Mouse (Mus musculus) C2C12 (cell line): ENCODE measurements at regions not wholly inside any gene's neighbourhood (a gene's known extent, or its start where the extent isn't known, plus 50 kb on each side); places are given as distances from the start of the nearest gene placed in this dataset.

Experiments
- H3K27me3 ChIP-seq: one replicate; pipeline ENCODE4 v1.6.1; 2011; ENCODE audit not compliant: control insufficient read depth, insufficient read depth, insufficient read length
- H3K36me3 ChIP-seq: one replicate; pipeline ENCODE4 v1.6.1; 2011; ENCODE audit not compliant: control insufficient read depth, insufficient read depth
- H3K4me3 ChIP-seq: one replicate; pipeline ENCODE4 v1.5.1; 2011; ENCODE audit warnings: mild to moderate bottlenecking, control low read depth; ENCODE audit not compliant: poor library complexity, insufficient read depth, severe bottlenecking
- H3K79me2 ChIP-seq: one replicate; pipeline ENCODE4 v1.6.1; 2011; ENCODE audit not compliant: control insufficient read depth, insufficient read depth
- H3K79me3 ChIP-seq: one replicate; pipeline ENCODE4 v1.6.1; 2011; ENCODE audit warnings: low read depth, control low read depth
- H3ac ChIP-seq: one replicate; pipeline ENCODE3; 2011; ENCODE audit warnings: low read depth; ENCODE audit not compliant: control insufficient read depth, insufficient read length
- CEBPB ChIP-seq: IDR thresholded peaks from one replicate; pipeline ENCODE4 v1.6.1; 2011; ENCODE audit warnings: low read depth, mild to moderate bottlenecking, control low read depth, moderate library complexity
- CTCF ChIP-seq: IDR thresholded peaks from one replicate; pipeline ENCODE4 v1.5.1; 2011; ENCODE audit not compliant: control insufficient read depth, insufficient read depth, insufficient read length
- FOSL1 ChIP-seq: IDR thresholded peaks from one replicate; pipeline ENCODE4 v1.8.0; 2011; ENCODE audit warnings: mild to moderate bottlenecking, low read length; ENCODE audit not compliant: poor library complexity, insufficient read depth, severe bottlenecking
- MAX ChIP-seq: IDR thresholded peaks from one replicate; pipeline ENCODE4 v1.6.1; 2011; ENCODE audit warnings: mild to moderate bottlenecking, control low read depth
- MYOD1 ChIP-seq: IDR thresholded peaks from one replicate; pipeline ENCODE4 v1.6.1; 2011; ENCODE audit warnings: low read depth; ENCODE audit not compliant: control insufficient read depth, insufficient read length
- MYOG ChIP-seq: IDR thresholded peaks from one replicate; pipeline ENCODE4 v1.6.1; 2011; ENCODE audit not compliant: control insufficient read depth, insufficient read length; ENCODE audit errors: extremely low read depth
- USF1 ChIP-seq: IDR thresholded peaks from one replicate; pipeline ENCODE4 v1.6.1; 2011; ENCODE audit warnings: low read depth, mild to moderate bottlenecking, control low read depth, moderate library complexity

DNA sequence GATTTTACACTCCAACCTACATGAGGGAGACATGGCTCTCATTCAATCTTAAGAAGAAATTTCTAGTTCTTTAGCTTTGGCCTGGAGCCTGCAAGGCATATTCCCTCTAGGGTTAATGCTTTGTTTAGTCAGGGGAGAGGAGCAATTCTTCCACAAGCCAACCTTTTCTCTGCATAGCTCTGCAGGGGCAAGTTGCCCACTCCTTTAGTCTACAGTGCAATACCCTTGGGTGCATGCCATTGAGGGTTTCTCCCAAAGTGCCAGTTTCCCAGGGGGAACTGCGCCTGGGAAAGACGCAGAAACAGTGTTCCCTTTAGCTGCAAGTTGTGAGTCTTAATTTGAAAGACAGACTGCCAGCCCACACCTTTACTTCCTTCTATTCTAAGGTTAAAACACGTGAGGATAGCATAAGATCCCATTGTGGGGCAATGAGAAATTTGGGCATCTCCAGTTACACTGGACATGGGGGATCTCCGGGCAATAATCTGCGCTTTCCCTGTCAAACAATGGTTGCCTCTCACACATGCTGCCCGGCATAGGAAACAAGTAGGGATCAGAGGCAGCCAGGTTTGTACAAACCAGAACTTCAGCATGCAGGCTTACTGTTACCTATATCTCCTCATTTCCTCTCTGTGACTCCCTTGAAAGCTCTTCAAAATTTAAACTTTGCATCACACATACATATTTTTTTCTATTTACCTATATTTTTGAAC lies 620.1 kb upstream of the Alcam start:
- Histone ChIP-seq H3ac (no peak overlapping the region), H3K79me3 (no peaks in the 10 kb centered on the region), H3K27me3 (no peaks in the 10 kb centered on the region), H3K4me3 (no peak overlapping the region), H3K36me3 (no peaks in the 10 kb centered on the region), H3K79me2 (no peaks in the 10 kb centered on the region)
- TF ChIP-seq CTCF, result no peak
- no peak for TF ChIP-seq MYOG
- no peak for TF ChIP-seq USF1
- no peak for TF ChIP-seq MAX
- TF ChIP-seq FOSL1, result no peak
- no peak for TF ChIP-seq CEBPB
- no peak for TF ChIP-seq MYOD1

DNA sequence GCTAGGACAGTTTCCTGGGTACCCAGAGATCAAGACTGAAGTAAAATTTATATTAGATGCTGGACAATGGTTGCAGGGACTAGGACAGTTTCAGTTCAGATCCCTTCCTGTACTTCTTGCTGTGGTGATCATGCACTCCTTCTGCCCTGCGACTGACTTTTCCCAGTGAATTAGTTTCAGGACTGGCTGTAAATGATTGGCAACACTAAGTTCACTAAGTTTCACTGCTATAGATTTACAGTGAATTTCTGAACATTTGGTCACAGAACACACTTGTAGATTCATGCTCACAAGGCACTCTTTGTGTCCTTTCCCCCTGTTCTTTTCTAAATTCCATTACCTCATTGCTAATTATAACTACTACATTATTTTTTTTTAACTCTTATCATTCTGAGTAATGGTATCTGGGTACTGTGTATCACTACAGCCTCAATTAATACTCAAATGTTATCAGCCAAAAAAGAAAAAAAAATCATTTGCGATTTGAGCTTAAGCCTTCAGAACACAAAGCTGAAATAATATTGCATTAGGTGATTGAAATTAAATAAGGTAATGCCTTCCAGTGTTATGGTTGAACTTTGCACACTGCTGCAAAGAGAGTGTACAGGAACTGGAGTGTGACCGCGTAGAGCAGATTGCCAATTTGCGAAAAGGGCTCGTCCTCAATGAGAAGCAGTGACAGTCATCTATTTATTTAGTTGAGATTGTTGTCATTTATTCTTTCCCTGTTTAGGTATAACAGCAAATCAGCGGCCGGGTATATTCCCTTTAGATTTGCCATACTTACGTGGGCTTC lies 618.2 kb upstream of the Alcam start:
- Histone ChIP-seq H3K27me3 (no peaks in the 10 kb centered on the region), H3K36me3 (no peaks in the 10 kb centered on the region), H3K4me3 (no peak overlapping the region), H3K79me2 (no peaks in the 10 kb centered on the region), H3ac (no peak overlapping the region), H3K79me3 (no peaks in the 10 kb centered on the region)
- TF ChIP-seq MYOG (no peak), MYOD1 (no peak), CEBPB (no peak), USF1 (no peak), MAX (no peak), FOSL1 (no peak), CTCF (no peak)

DNA sequence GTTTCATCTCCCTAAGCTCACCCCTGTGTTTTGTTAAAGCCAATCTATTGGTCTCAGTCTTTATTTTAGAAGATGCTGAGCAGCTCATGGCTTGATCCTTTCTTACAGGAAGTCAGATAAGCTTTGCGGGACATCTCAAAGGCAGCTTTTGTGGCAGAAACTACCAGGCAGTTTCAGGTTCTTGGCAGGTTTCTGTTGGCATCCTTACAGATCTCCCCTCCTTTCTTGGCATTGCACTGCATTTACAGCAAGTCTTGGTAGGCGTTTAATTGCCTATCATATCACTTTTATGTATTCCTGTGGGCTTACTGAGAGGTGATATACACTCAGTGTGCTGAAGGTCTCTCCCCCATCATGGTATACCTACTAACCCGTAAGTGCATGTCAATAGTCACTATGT lies 610.3 kb upstream of the Alcam start:
- TF ChIP-seq CTCF, result no peak
- no peak for TF ChIP-seq MYOD1
- TF ChIP-seq MYOG, result no peak
- no peak for TF ChIP-seq FOSL1
- no peak for TF ChIP-seq CEBPB
- TF ChIP-seq USF1, result no peak
- TF ChIP-seq MAX, result no peak
- H3K36me3 ChIP-seq, result no peaks in the 10 kb centered on the region
- H3K79me3 ChIP-seq, result no peaks in the 10 kb centered on the region
- no peaks in the 10 kb centered on the region for H3K27me3 ChIP-seq
- no peaks in the 10 kb centered on the region for H3K79me2 ChIP-seq
- H3K4me3 ChIP-seq, result no peak overlapping the region
- H3ac ChIP-seq, result no peak overlapping the region

DNA sequence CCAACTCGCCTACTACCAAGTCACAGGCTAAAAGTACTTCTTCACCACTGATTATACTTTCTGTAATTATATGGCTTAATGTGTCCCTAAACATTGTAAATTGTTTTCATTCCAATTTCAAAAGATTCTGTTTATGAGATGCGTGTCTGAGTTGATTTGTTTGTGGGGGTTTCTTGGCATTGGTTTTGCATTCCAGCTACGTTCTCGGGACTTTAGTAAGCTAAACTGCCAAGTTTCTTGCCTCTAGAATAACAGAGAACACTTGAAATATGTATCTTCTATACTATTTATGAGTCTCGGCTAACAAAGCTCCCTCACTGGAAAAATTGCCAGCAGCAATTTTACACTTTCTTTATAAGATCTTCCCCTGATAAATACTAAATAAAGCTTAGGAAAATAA lies 609.2 kb upstream of the Alcam start:
- Histone ChIP-seq H3K4me3 (no peak overlapping the region), H3K79me2 (no peaks in the 10 kb centered on the region), H3K27me3 (no peaks in the 10 kb centered on the region), H3K79me3 (no peaks in the 10 kb centered on the region), H3K36me3 (no peaks in the 10 kb centered on the region), H3ac (no peak overlapping the region)
- TF ChIP-seq FOSL1, result no peak
- TF ChIP-seq USF1, result no peak
- no peak for TF ChIP-seq CTCF
- no peak for TF ChIP-seq CEBPB
- no peak for TF ChIP-seq MYOD1
- TF ChIP-seq MAX, result no peak
- TF ChIP-seq MYOG, result no peak

DNA sequence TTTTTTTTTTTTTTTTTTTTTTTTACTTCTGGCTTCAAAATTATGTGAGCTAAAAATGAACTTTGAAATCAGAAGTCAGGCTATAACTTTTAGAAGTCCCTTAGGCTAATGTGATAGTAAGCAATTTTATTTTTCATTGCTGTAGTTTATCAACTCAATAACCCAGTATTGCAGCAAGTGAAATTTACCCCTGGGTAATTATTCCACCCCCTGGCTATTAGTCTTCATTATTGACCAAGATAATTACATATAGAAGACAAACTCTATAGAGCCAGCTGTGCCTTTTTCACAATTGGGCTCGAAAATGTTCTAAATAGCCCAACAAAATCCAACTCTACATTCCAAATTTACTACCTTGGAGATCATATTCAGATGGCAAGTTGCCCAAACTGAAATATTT lies 572.2 kb upstream of the Alcam start:
- H3K79me3 ChIP-seq, result no peaks in the 10 kb centered on the region
- no peaks in the 10 kb centered on the region for H3K79me2 ChIP-seq
- no peak overlapping the region for H3ac ChIP-seq
- no peak overlapping the region for H3K4me3 ChIP-seq
- no peaks in the 10 kb centered on the region for H3K36me3 ChIP-seq
- TF ChIP-seq USF1 (no peak), MYOD1 (no peak)
- no peaks in the 10 kb centered on the region for H3K27me3 ChIP-seq
